Mouse (Mus musculus) intestine, embryonic 14.5 days (tissue): ENCODE results near the gene Cdc42bpa. TPM values are rescaled to one million over a fixed set of nuclear protein-coding genes. Genes with fewer than 3 reads are reported as not detected.
"Not testable (repeated sequence)": the region's sequence is repeated elsewhere in the genome, so short reads cannot be mapped to it uniquely, and the experiment has no call there.

ENCODE experiments used
- ATAC-seq: fragments of 200-750 bp; cut with Nextera tagmentation; replicated peaks from 2 replicates; pipeline ENCODE4 v1.8.0; 2017; ENCODE audit warnings: low read depth, moderate number of reproducible peaks, moderate TSS enrichment, moderate library complexity; ENCODE audit not compliant: low FRiP score, low TSS enrichment
- DNase-seq: peaks from one replicate; pipeline ENCODE4 v3.0.0-alpha.2; 2018; ENCODE audit warnings: low spot score
- H3K27ac ChIP-seq: fragments of 300-500 bp; sonication (generic); 2 replicates; pipeline ENCODE4 v1.5.1; 2014; ENCODE audit warnings: low read depth, mild to moderate bottlenecking, control low read depth
- H3K27me3 ChIP-seq: fragments of 300-500 bp; sonication (generic); replicated peaks from 2 replicates; pipeline ENCODE4 v1.6.1; 2014; ENCODE audit warnings: low read length, control low read depth; ENCODE audit not compliant: control insufficient read depth, insufficient read depth
- H3K36me3 ChIP-seq: fragments of 300-500 bp; sonication (generic); 2 replicates; pipeline ENCODE4 v1.6.1; 2014; ENCODE audit warnings: low read length, control low read depth; ENCODE audit not compliant: control insufficient read depth, insufficient read depth
- H3K4me1 ChIP-seq: fragments of 300-500 bp; sonication (generic); replicated peaks from 2 replicates; pipeline ENCODE4 v1.6.1; 2014; ENCODE audit warnings: low read length, control low read depth, mixed read lengths; ENCODE audit not compliant: control insufficient read depth, insufficient read depth
- H3K4me2 ChIP-seq: fragments of 300-500 bp; sonication (generic); 2 replicates; pipeline ENCODE4 v1.6.1; 2014; ENCODE audit warnings: low read length
- H3K4me3 ChIP-seq: fragments of 300-500 bp; sonication (generic); 2 replicates; pipeline ENCODE4 v1.5.1; 2014; ENCODE audit warnings: low read depth, low read length, control low read depth, mixed read lengths
- H3K9ac ChIP-seq: fragments of 300-500 bp; sonication (generic); 2 replicates; pipeline ENCODE4 v1.6.1; 2014; ENCODE audit warnings: mild to moderate bottlenecking, low read length
- H3K9me3 ChIP-seq: fragments of 300-500 bp; sonication (generic); 2 replicates; pipeline ENCODE4 v1.6.1; 2016; ENCODE audit warnings: low read length, control low read depth; ENCODE audit not compliant: control insufficient read depth
- WGBS: fragments of 180-500 bp; shearing (Covaris S2); extraction: QIAGEN DNeasy Blood & Tissue Kit; methylation state at CpG from one replicate; pipeline ENCODE4 v1.1.7; 2014; 5-methylcytosine and 5-hydroxymethylcytosine counted together
- polyA plus RNA-seq: library from polyadenylated mRNA; unstranded; fragments of >200 nt; fragmentation: Nextera tagmentation; extraction: Ambion mirVana; gene quantifications from 2 replicates; pipeline ENCODE4 v1.2.1, GENCODE M21; 2014

Cdc42bpa gene
- polyA plus RNA-seq, 1 experiment from 2014 or later, result 14.1 TPM

DNA sequence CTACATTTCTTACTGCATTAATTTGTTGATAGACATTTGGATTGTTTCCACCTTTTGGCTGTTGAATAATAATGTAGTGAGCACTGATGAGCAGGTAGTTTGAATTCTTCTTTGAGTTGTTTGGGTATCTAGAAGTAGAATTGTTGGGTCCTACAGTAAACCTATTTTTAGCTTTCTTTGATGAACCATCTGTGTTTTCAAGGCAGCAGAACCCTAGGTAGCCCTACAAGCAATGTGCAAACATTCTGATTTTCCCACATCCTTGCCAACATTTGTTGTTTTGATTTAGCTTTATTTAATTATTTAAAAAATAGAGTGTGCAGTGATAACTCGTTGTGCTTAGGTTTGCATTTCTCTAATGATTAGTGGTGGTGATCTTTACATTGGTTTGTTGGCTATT lies 32.0 kb downstream of the Cdc42bpa start:
- no peak for ATAC-seq
- no peaks in the 10 kb centered on the region for H3K9me3 ChIP-seq
- no peak overlapping the region for H3K9ac ChIP-seq
- 70% methylated on average over 1 of the region's 1 CpGs for WGBS
- no peak for DNase-seq
- H3K27ac ChIP-seq, result no peak overlapping the region
- no peaks in the 10 kb centered on the region for H3K36me3 ChIP-seq
- no peak overlapping the region for H3K4me2 ChIP-seq
- H3K4me3 ChIP-seq, result no peak overlapping the region
- H3K27me3 ChIP-seq, result no peaks in the 10 kb centered on the region
- H3K4me1 ChIP-seq, result no peaks in the 10 kb centered on the region; the same call in 1 of the 2 replicates

DNA sequence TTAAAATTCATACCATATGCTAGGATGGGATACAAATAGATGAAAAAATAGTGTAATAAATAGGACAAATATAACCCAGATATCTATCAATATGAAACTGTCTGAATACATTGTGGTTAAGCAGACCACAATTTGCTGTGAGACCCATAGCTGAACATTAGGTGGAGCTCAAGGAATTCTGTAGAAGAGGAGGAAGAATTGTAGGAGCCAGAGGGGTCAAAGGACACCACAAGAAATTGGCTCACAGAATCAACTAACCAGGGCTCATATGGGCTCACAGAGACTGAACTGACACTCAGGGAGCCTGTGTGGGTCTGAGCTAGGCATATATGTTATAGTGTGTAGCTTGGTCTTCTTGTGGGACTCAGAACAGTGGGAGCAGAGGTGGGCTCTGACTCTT lies 47.8 kb downstream of the Cdc42bpa start:
- H3K36me3 ChIP-seq, result no peaks in the 10 kb centered on the region
- no peaks in the 10 kb centered on the region for H3K27me3 ChIP-seq
- H3K4me2 ChIP-seq, result no peak overlapping the region
- ATAC-seq, result no peak
- H3K9ac ChIP-seq, result no peak overlapping the region
- H3K4me1 ChIP-seq, result no peaks in the 10 kb centered on the region
- no peak for DNase-seq
- no peaks in the 10 kb centered on the region for H3K9me3 ChIP-seq
- H3K4me3 ChIP-seq, result no peak overlapping the region
- no peak overlapping the region for H3K27ac ChIP-seq

DNA sequence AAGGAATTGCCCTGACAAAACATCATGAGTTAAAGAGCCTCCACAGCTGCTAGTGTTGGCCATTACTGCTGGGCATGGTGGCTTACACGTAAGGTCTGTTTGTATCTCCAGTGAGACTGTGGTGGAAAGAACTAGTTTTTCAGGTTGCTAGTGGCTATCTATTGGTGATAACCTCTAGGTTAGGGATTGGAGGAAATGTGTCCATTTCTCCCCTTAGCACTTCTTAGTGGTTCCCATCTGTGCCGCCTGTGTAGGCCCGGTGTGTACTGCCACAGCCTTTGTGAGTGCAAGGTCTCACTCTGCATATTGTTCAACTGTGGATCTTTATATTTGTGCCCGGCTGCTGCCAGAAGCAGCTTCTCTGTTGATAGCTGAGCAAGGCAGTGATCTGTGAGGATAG lies 53.2 kb downstream of the Cdc42bpa start:
- Histone ChIP-seq H3K27ac (no peak overlapping the region), H3K4me3 (no peak overlapping the region), H3K27me3 (no peaks in the 10 kb centered on the region), H3K9ac (no peak overlapping the region), H3K4me1 (no peaks in the 10 kb centered on the region), H3K36me3 (no peaks in the 10 kb centered on the region), H3K4me2 (no peak overlapping the region), H3K9me3 (no peaks in the 10 kb centered on the region)
- ATAC-seq (no peak), DNase-seq (no peak)
- 77% methylated on average over 4 of the region's 4 CpGs for WGBS

DNA sequence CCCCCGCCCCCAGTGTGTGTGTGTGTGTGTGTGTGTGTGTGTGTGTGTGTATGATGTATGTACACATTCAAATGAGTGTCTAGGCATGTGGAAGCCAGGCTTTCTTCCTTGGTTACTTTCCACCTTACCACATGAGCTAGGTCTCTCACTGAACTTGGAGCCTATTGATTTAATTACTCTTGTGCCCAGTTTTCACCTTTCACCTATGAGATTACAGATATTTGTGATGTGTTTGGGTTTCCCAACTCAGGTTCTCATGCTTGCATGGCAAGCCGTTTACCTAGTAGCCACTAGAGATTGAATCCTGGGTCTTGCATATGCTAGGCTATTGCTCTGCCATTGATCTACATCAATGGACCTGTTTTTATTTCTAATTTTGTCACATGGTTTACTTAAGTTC lies 57.9 kb downstream of the Cdc42bpa start:
- WGBS, result 77% methylated on average over 2 of the region's 2 CpGs
- no peak overlapping the region for H3K27ac ChIP-seq
- no peak overlapping the region for H3K4me2 ChIP-seq
- ATAC-seq (no peak), DNase-seq (no peak)
- H3K27me3 ChIP-seq, result no peaks in the 10 kb centered on the region
- no peak overlapping the region for H3K4me3 ChIP-seq
- H3K9me3 ChIP-seq, result no peaks in the 10 kb centered on the region
- no peaks in the 10 kb centered on the region for H3K36me3 ChIP-seq
- H3K9ac ChIP-seq, result no peak overlapping the region
- peaks cover 7% of the 10 kb centered on the region for H3K4me1 ChIP-seq

DNA sequence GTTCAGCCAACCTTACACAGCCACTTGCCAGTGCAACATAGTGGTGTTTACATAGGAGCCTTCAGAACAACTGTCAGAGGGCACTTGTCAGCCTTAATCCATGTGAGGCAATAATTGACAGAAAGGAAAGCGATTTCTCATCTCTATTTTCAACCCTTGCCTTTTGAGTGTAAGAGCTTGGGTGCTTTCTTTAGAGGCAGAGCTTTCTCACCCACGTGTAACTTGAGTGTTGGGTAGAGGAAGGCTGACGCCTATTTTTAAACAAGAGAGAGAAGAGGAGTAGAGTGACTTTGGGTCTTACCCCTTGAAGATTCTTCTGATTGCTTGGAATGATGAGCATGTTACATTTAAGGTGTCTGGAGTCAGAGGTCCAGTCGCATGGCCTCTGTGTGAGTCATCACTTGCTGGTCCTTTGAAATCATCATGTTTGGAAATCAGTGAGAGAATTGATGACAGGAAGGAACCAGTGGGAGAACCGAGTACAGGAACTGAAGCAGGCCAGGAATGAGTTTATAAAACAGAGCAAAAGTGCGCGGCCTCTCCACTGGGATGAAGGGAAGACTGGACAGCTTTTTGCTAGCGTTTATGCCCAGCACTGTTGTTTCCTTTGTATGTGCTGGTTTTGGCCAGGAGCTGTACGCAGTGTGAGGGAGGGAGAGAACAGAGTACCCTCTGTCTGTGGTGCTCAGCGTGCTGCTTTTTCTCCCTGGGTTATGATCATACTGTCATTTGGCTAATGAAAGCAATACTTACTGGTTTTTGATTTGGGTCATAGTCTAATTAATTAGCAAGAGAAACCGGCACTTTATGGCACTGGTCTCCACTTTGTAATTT lies 61.4 kb downstream of the Cdc42bpa start:
- WGBS, result 34% methylated on average over 11 of the region's 11 CpGs
- no peak for DNase-seq
- ATAC-seq, result no peak

DNA sequence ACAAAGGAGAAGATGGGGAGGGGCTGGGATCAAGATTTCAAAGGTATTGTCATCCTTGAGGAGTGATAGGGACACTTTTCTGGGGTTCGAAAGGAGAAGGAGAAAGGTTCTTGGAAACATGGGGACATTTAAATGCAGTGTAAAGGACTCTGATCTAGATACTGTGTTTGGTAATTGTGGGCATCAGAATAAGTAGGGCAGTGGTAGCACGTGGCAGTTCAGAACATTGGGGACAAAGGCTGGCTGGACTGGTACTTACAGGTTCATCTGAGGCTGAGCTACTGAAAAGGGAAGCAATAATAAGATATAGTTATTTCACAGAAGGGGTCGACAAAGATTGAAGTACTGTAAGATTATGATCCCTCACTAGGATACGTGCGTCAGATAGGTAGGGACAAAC lies 63.2 kb downstream of the Cdc42bpa start:
- Histone ChIP-seq H3K4me3 (no peak overlapping the region), H3K4me1 (peaks cover 7% of the 10 kb centered on the region), H3K27me3 (no peaks in the 10 kb centered on the region), H3K36me3 (no peaks in the 10 kb centered on the region), H3K27ac (no peak overlapping the region), H3K9me3 (no peaks in the 10 kb centered on the region), H3K9ac (no peak overlapping the region), H3K4me2 (no peak overlapping the region)
- DNase-seq (no peak), ATAC-seq (no peak)
- 83% methylated on average over 5 of the region's 5 CpGs for WGBS

More for the DNA sequence above, 61.4 kb downstream of the Cdc42bpa start:
- H3K27ac ChIP-seq, result no peak overlapping the region
- H3K4me1 ChIP-seq, result peaks cover 7% of the 10 kb centered on the region
- no peaks in the 10 kb centered on the region for H3K36me3 ChIP-seq
- H3K27me3 ChIP-seq, result no peaks in the 10 kb centered on the region
- no peaks in the 10 kb centered on the region for H3K9me3 ChIP-seq
- H3K4me2 ChIP-seq, result no peak overlapping the region
- H3K9ac ChIP-seq, result no peak overlapping the region
- H3K4me3 ChIP-seq, result no peak overlapping the region

DNA sequence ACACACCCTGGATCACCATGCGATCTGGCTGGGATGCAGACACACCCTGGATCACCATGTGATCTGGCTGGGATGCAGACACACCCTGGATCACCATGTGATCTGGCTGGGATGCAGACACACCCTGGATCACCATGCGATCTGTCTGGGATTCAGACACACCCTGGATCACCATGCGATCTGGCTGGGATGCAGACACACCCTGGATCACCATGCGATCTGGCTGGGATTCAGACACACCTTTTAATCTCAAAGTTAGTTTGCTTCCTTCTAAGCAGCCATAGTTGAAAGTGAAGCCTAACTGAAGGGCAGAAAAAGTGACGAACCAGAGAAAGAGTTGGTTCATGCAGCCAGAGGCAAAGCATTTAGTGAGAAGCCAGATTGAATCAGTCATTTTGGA lies 69.6 kb downstream of the Cdc42bpa start:
- not testable (repeated sequence) for H3K4me1 ChIP-seq, H3K27me3 ChIP-seq, H3K4me2 ChIP-seq, DNase-seq, H3K27ac ChIP-seq, ATAC-seq, H3K9me3 ChIP-seq, H3K36me3 ChIP-seq, H3K4me3 ChIP-seq, H3K9ac ChIP-seq
- WGBS, result 90% methylated on average over 5 of the region's 5 CpGs

DNA sequence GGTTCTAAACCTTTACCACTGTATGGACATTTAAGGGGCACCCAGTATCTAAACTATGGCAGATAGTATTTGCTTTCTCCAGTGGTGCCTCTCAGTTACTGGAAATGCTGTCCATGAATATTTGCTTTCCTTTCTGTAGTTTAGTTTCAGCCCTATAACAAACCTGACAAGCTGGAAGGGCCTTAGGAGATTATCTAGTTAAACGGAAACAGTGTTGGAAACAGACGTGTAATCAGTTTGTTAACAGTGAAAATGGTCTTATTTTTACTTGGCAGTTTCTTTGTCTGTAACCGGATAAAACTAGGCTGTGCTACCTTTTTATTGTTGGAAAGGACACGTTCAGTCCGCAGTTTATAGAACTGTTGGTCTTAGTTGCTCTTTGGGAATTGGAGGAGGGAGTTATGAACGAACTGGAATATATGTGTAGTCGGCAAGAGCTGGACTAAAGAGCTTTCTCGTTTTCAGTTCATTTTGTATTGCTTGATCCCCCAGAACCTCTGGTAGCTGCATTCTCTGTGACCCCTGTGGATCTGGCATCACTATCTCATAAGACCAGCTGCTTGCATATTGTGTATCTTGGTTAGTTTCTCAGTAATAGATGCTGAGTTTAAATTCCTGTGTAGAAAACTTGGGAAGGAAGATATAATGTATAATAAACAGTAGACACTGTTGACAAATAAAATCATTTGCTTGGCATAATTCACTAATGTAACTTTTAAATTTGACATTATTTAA lies 70.5 kb downstream of the Cdc42bpa start:
- ATAC-seq, result no peak
- 83% methylated on average over 8 of the region's 8 CpGs for WGBS
- H3K4me1 ChIP-seq, result no peaks in the 10 kb centered on the region

More for the DNA sequence above, 70.5 kb downstream of the Cdc42bpa start:
- Histone ChIP-seq H3K9me3 (no peaks in the 10 kb centered on the region), H3K4me3 (no peak overlapping the region), H3K27ac (no peak overlapping the region), H3K27me3 (no peaks in the 10 kb centered on the region), H3K9ac (no peak overlapping the region), H3K36me3 (no peaks in the 10 kb centered on the region), H3K4me2 (no peak overlapping the region)
- no peak for DNase-seq
